Mouse (Mus musculus) intestine, embryonic 16.5 days (tissue): ENCODE data around the gene Pik3r2. TPM values are rescaled to one million over a fixed set of nuclear protein-coding genes. Genes with fewer than 3 reads are reported as not detected.

ENCODE experiments used
- ATAC-seq: fragments of 200-750 bp; cut with Nextera tagmentation; 2 replicates; pipeline ENCODE4 v1.8.0; 2017; ENCODE audit warnings: moderate TSS enrichment, moderate library complexity
- H3K27ac ChIP-seq: fragments of 300-500 bp; sonication (generic); 2 replicates; pipeline ENCODE4 v1.5.1; 2014; ENCODE audit warnings: mild to moderate bottlenecking, low read length
- H3K27me3 ChIP-seq: fragments of 300-500 bp; sonication (generic); replicated peaks from 2 replicates; pipeline ENCODE4 v1.6.1; 2014; ENCODE audit warnings: low read length, control low read depth, mixed read lengths; ENCODE audit not compliant: control insufficient read depth, insufficient read depth
- H3K36me3 ChIP-seq: fragments of 300-500 bp; sonication (generic); 2 replicates; pipeline ENCODE4 v1.6.1; 2014; ENCODE audit warnings: low read length, control low read depth; ENCODE audit not compliant: control insufficient read depth, insufficient read depth
- H3K4me1 ChIP-seq: fragments of 300-500 bp; sonication (generic); 2 replicates; pipeline ENCODE4 v1.6.1; 2014; ENCODE audit warnings: low read length, control low read depth, mixed read lengths; ENCODE audit not compliant: control insufficient read depth, insufficient read depth
- H3K4me2 ChIP-seq: fragments of 300-500 bp; sonication (generic); 2 replicates; pipeline ENCODE4 v1.6.1; 2014; ENCODE audit warnings: low read depth, low read length, control low read depth
- H3K4me3 ChIP-seq: fragments of 300-500 bp; sonication (generic); 2 replicates; pipeline ENCODE4 v1.5.1; 2014; ENCODE audit warnings: mild to moderate bottlenecking, low read length
- H3K9ac ChIP-seq: fragments of 300-500 bp; sonication (generic); 2 replicates; pipeline ENCODE4 v1.6.1; 2014; ENCODE audit warnings: low read depth, low read length
- H3K9me3 ChIP-seq: fragments of 300-500 bp; sonication (generic); 2 replicates; pipeline ENCODE4 v1.6.1; 2016; ENCODE audit warnings: low read length, control low read depth; ENCODE audit not compliant: control insufficient read depth
- WGBS: fragments of 180-500 bp; shearing (Covaris S2); extraction: QIAGEN DNeasy Blood & Tissue Kit; methylation state at CpG from one replicate; pipeline ENCODE4 v1.1.7; 2014; 5-methylcytosine and 5-hydroxymethylcytosine counted together
- polyA plus RNA-seq: library from polyadenylated mRNA; unstranded; fragments of >200 nt; fragmentation: Nextera tagmentation; extraction: Ambion mirVana; gene quantifications from 2 replicates; pipeline ENCODE4 v1.2.1, GENCODE M21; 2015

Pik3r2 gene
- polyA plus RNA-seq, 1 experiment from 2014 or later: 63.7 TPM

DNA sequence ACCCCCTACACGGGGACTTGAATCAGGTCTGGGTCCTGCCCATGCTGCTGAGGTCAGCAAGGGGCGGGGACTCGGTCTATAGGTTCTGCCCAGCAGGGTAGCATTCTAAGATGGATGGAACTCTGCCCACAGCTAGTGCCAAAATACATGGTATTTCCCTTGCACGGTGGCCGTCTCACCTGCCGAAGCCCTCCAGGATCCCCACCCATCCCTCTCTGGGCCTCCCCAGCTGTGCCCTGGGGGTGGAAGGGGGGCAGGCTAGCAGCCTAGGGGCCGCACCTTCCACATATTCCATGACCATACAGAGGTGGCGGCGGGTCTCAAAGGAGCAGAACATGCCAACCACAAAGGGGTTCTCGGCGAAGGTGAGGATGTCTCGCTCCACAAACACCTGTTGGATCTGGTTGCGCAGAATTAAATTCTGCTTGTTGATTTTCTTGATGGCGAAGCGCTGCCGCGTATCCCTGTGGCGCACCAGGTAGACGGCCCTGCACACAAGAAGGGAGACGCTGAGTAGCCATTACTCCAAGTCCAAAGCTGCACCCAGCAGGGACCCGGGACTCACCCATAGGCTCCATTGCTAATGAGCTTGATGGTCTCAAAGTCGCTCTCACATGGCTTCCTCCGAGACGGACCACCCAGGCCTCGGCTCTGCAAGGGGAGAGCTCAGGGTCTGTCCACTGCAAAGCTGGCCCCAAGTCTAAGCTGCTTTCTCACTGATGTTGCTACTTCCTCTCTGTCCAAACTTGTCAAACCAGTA is 10.0 kb upstream of the Pik3r2 start:
- Histone ChIP-seq H3K27me3 (no peaks in the 10 kb centered on the region), H3K4me3 (no peak overlapping the region), H3K36me3 (peaks cover 30% of the 10 kb centered on the region), H3K4me1 (peaks cover 25% of the 10 kb centered on the region), H3K4me2 (no peak overlapping the region), H3K27ac (no peak overlapping the region), H3K9me3 (no peaks in the 10 kb centered on the region), H3K9ac (no peak overlapping the region)
- 88% methylated on average over 25 of the region's 25 CpGs for WGBS
- no peak for ATAC-seq

DNA sequence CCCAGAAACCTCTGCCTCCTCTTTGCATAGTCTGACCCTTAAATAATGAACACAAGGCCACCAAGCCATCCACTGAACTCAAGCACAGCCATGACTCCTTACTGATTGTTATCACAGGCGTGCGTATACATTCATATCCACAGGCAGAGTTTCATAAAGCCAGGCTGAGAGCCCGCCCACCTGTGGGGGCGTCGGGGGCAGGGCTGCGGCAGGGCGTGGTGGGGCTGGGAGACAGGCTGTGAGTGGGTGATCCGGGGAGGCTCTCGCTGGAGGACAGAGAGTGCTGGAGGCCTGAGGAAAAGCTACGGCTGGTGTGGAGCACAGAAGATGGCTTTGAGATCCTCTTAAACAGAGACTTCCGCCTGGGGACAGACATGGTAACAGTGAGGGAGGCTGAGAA is 3.6 kb upstream of the Pik3r2 start:
- Histone ChIP-seq H3K27me3 (no peaks in the 10 kb centered on the region), H3K4me3 (no peak overlapping the region), H3K4me1 (peaks cover 18% of the 10 kb centered on the region), H3K36me3 (peaks cover 30% of the 10 kb centered on the region), H3K9me3 (no peaks in the 10 kb centered on the region), H3K27ac (no peak overlapping the region), H3K4me2 (no peak overlapping the region), H3K9ac (peak overlapping the region; percentile 29; the same call in 1 of the 2 replicates)
- 70% methylated on average over 11 of the region's 11 CpGs for WGBS
- ATAC-seq: no peak

DNA sequence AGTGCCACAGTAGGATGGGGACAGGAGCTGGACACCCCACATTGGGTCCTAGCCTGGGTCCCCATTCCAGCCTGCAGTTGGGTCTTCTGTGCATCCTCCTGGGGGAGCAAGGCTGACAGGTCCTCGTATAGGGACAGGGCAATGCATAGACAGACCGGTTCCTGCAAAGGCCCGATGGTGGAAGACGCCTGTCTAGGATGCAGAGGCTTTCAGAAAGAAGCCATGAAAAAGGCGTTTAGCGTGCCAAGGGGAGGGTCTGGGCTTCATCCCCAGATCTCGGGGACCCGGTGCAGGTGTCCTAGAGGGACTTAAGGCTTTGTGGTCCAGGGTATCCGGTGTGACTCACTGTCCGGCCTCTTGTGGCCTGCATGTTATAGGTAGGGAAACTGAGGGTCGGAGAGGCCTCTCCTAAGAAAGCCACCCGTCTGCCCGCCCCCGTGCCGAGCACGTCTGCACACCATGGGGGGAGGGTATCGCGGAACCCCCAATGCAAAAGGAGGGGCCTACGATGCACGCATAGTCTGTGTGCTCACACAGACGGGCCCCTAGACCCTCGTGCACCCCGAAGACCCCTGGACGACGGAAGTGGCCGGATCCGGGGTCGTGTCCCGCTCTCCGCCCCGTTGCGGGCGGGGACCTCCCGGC is 540 bp downstream of the Pik3r2 start:
- Histone ChIP-seq H3K4me3 (peak overlapping the region; percentile 76), H3K27ac (peak overlapping the region; percentile 71), H3K9ac (peak overlapping the region; percentile 99), H3K4me2 (peak overlapping the region; percentile 95), H3K36me3 (peaks cover 24% of the 10 kb centered on the region), H3K4me1 (peaks cover 50% of the 10 kb centered on the region), H3K9me3 (no peaks in the 10 kb centered on the region), H3K27me3 (no peaks in the 10 kb centered on the region)
- whole genome bisulfite sequencing: 2% methylated on average over 34 of the region's 34 CpGs
- ATAC-seq: no peak

DNA sequence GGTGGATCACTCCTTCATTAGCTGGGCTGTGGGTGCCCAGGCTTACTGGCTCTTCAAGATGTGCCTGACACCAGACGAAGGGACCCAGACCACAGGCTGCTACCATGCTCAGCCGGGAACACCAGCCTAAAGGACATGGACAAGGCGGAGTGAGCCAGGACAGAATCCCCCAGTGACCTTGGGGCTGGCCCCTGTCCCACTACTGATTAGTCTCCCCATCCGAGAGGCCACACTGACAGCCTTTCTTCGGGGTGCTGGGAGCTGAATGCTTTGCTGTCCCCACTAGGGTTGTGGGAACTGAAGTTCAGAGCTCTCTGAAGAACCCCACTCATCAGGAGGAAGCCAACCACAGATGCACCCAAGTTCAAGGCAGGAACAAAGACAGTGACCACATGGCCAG is 1.3 kb downstream of the Pik3r2 start:
- peak overlapping the region; percentile 76 for H3K4me3 ChIP-seq
- 83% methylated on average over 5 of the region's 5 CpGs for WGBS
- H3K9me3 ChIP-seq: no peaks in the 10 kb centered on the region
- H3K36me3 ChIP-seq: peaks cover 24% of the 10 kb centered on the region
- peaks cover 50% of the 10 kb centered on the region for H3K4me1 ChIP-seq
- no peak overlapping the region for H3K27ac ChIP-seq
- no peak for ATAC-seq
- H3K4me2 ChIP-seq: peak overlapping the region; percentile 95
- H3K9ac ChIP-seq: peak overlapping the region; percentile 99
- no peaks in the 10 kb centered on the region for H3K27me3 ChIP-seq

DNA sequence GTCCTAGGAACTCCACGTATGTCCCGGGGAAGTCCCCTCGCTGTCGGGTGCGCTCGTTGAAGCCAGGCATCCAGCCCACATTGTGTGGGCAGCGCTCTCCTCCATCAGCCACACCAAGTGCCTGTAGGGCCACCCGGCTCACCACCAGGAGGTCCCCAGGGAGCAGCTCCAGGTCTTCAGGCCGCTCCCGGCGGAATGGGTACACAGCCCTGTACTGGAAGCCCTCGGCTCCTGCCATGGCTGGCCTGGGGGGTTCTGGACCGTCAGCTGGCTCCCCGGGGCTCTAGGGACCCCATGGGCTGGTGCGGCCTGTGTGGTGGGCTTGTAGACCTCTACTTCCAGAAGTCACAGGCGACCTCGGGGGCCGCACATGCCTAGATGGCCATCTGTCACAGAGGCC is 1.8 kb downstream of the Pik3r2 start:
- no peak overlapping the region for H3K4me3 ChIP-seq
- peak overlapping the region; percentile 79 for H3K27ac ChIP-seq
- 90% methylated on average over 18 of the region's 18 CpGs for WGBS
- no peaks in the 10 kb centered on the region for H3K9me3 ChIP-seq
- ATAC-seq: no peak
- no peak overlapping the region for H3K4me2 ChIP-seq
- H3K4me1 ChIP-seq: peaks cover 50% of the 10 kb centered on the region
- no peaks in the 10 kb centered on the region for H3K27me3 ChIP-seq
- peak overlapping the region; percentile 99 for H3K9ac ChIP-seq
- peaks cover 26% of the 10 kb centered on the region for H3K36me3 ChIP-seq

DNA sequence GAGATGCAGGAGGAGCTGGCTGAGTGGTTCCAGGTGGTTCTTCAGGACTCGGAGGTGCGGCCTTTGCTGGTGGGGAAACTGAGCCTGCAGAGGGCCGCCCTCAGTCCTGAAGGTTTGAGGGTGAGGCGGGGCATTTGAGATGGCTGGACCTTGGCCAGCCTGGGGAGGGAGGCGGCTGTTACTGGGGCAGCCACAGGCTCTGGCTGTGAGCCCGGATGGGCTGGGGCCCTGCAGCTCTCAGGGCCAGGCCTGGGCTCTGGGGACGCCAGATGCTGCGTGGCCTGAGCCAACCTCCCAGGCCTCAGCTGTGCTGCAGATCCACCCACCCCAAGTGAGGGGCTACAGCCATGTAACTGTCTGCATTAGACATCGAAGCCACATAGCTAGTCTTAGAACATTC is 2.7 kb downstream of the Pik3r2 start:
- peaks cover 50% of the 10 kb centered on the region for H3K4me1 ChIP-seq
- H3K36me3 ChIP-seq: peaks cover 21% of the 10 kb centered on the region
- no peaks in the 10 kb centered on the region for H3K27me3 ChIP-seq
- H3K9ac ChIP-seq: peak overlapping the region; percentile 99
- WGBS: 29% methylated on average over 9 of the region's 9 CpGs
- peak; percentile 30 for ATAC-seq
- peak overlapping the region; percentile 21 for H3K4me3 ChIP-seq
- peak overlapping the region; percentile 79 for H3K27ac ChIP-seq
- peak overlapping the region; percentile 43 for H3K4me2 ChIP-seq
- H3K9me3 ChIP-seq: no peaks in the 10 kb centered on the region

DNA sequence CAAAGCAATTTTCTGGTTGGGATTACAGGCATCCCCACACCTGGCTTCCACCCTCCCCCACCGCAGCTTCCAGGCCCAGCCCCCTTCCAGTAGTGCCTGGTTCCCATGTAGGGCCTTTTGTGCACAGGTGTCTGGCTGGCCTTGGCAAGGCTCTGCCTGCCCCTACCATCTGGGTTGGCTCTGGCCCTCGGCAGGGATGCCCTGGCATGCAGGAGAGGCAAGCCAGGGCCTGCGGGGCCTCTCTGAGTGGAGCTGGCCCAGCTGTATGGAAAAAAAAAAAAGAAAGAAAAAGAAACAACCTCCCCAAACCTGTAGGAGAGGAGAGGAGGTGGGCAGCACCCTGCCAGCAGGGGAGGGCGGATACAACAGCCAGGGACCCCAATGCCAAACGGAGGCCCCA is 3.1 kb downstream of the Pik3r2 start:
- no peak for ATAC-seq
- Histone ChIP-seq H3K9ac (peak overlapping the region; percentile 99), H3K4me2 (peak overlapping the region; percentile 43), H3K4me3 (peak overlapping the region; percentile 21), H3K27me3 (no peaks in the 10 kb centered on the region), H3K27ac (peak overlapping the region; percentile 79), H3K9me3 (no peaks in the 10 kb centered on the region), H3K36me3 (peaks cover 24% of the 10 kb centered on the region), H3K4me1 (peaks cover 50% of the 10 kb centered on the region)
- 78% methylated on average over 5 of the region's 5 CpGs for WGBS

DNA sequence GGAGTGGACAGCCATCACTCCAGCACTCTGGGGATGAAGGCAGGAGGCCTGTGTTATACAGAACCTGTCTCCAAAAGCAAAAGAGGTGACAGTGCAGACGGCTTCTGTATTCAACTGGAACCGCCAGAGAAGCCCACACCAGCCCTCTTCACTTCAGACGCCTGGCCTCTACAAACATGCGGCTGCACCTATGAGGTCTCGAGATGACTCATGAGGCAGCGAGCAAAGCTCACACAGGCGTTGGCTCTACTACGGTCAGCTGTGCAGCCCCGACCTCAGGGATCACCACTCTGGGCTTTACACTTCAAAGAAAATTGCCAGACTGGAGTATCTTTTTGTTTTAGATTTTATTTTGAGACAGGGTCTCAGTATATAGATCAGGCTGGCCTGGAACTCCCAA is 3.6 kb downstream of the Pik3r2 start:
- H3K36me3 ChIP-seq: peaks cover 28% of the 10 kb centered on the region
- no peaks in the 10 kb centered on the region for H3K9me3 ChIP-seq
- ATAC-seq: no peak
- peak overlapping the region; percentile 99; the same call in 1 of the 2 replicates for H3K9ac ChIP-seq
- peak overlapping the region; percentile 79 for H3K27ac ChIP-seq
- H3K27me3 ChIP-seq: no peaks in the 10 kb centered on the region
- peak overlapping the region; percentile 22; the same call in 1 of the 2 replicates for H3K4me2 ChIP-seq
- no peak overlapping the region for H3K4me3 ChIP-seq
- peaks cover 45% of the 10 kb centered on the region for H3K4me1 ChIP-seq
- WGBS: 66% methylated on average over 9 of the region's 9 CpGs

DNA sequence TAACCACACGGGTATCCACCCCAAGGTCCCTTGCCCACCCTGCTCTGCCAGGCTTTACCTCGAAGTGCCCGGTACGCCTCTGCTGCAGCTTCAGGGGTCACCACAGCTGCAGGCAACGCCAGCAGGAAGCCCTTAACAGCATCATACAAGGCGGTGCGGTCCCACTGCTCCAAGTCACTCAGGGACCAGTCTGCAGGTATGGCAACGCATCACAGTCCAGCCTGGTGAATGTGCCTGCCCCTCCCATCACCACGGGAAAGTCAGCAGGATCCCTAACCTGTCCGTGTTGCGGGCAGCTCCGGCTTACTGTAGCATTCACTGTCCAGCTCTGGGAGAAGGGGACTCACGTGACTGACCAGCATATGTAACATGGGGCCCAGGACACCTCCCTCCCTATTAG is 4.4 kb downstream of the Pik3r2 start:
- H3K27me3 ChIP-seq: no peaks in the 10 kb centered on the region
- H3K9ac ChIP-seq: no peak overlapping the region
- H3K36me3 ChIP-seq: peaks cover 29% of the 10 kb centered on the region
- no peak for ATAC-seq
- no peaks in the 10 kb centered on the region for H3K9me3 ChIP-seq
- 95% methylated on average over 13 of the region's 13 CpGs for WGBS
- no peak overlapping the region for H3K4me2 ChIP-seq
- H3K27ac ChIP-seq: no peak overlapping the region
- no peak overlapping the region for H3K4me3 ChIP-seq
- peaks cover 41% of the 10 kb centered on the region for H3K4me1 ChIP-seq
